Mouse (Mus musculus) kidney, embryonic 16.5 days (tissue): ENCODE results near the gene Nutf2-ps1. TPM values are rescaled to one million over a fixed set of nuclear protein-coding genes. Genes with fewer than 3 reads are reported as not detected.
A peak's percentile ranks its signal among the peaks of the same experiment; 100 is the strongest.
"Not testable (repeated sequence)": the region's sequence is repeated elsewhere in the genome, so short reads cannot be mapped to it uniquely, and the experiment has no call there.

Experiments
- ATAC-seq: fragments of 200-750 bp; cut with Nextera tagmentation; 2 replicates; pipeline ENCODE4 v1.8.0; 2017; ENCODE audit warnings: moderate TSS enrichment; ENCODE audit not compliant: low FRiP score, low TSS enrichment
- H3K27ac ChIP-seq: fragments of 300-500 bp; sonication (generic); 2 replicates; pipeline ENCODE4 v1.5.1; 2014; ENCODE audit warnings: low read length
- H3K27me3 ChIP-seq: fragments of 300-500 bp; sonication (generic); 2 replicates; pipeline ENCODE4 v1.6.1; 2014; ENCODE audit warnings: low read length, control low read depth, mixed read lengths; ENCODE audit not compliant: insufficient read depth
- H3K36me3 ChIP-seq: fragments of 300-500 bp; sonication (generic); 2 replicates; pipeline ENCODE4 v1.6.1; 2014; ENCODE audit warnings: low read length, control low read depth, mixed read lengths; ENCODE audit not compliant: insufficient read depth
- H3K4me1 ChIP-seq: fragments of 300-500 bp; sonication (generic); 2 replicates; pipeline ENCODE4 v1.6.1; 2014; ENCODE audit warnings: low read length, control low read depth, mixed read lengths; ENCODE audit not compliant: insufficient read depth
- H3K4me2 ChIP-seq: fragments of 300-500 bp; sonication (generic); replicated peaks from 2 replicates; pipeline ENCODE4 v1.6.1; 2014; ENCODE audit warnings: low read depth, low read length
- H3K4me3 ChIP-seq: fragments of 300-500 bp; sonication (generic); 2 replicates; pipeline ENCODE4 v1.5.1; 2014; ENCODE audit warnings: mild to moderate bottlenecking, low read length
- H3K9ac ChIP-seq: fragments of 300-500 bp; sonication (generic); replicated peaks from 2 replicates; pipeline ENCODE4 v1.6.1; 2014; ENCODE audit warnings: low read length
- H3K9me3 ChIP-seq: fragments of 300-500 bp; sonication (generic); 2 replicates; pipeline ENCODE4 v1.6.1; 2016; ENCODE audit warnings: low read length, control low read depth
- WGBS: fragments of 180-500 bp; shearing (Covaris S2); extraction: QIAGEN DNeasy Blood & Tissue Kit; methylation state at CpG from one replicate; pipeline ENCODE4 v1.1.7; 2014; 5-methylcytosine and 5-hydroxymethylcytosine counted together
- polyA plus RNA-seq: library from polyadenylated mRNA; unstranded; fragments of >200 nt; fragmentation: Nextera tagmentation; extraction: Ambion mirVana; gene quantifications from 2 replicates; pipeline ENCODE4 v1.2.1, GENCODE M21; 2015

Gene Nutf2-ps1
- polyA plus RNA-seq, 1 experiment from 2014 or later: 395 TPM

- not testable (repeated sequence) for H3K4me2 ChIP-seq, H3K4me3 ChIP-seq, ATAC-seq, H3K36me3 ChIP-seq, H3K9ac ChIP-seq, H3K27me3 ChIP-seq, H3K4me1 ChIP-seq, H3K27ac ChIP-seq
- peaks cover 16% of the 10 kb centered on the region for H3K9me3 ChIP-seq
- WGBS: 83% methylated on average over 8 of the region's 8 CpGs
Measured at GRCm38 (mm10) chr19:53580271-53580670, 8.6 kb downstream of the Nutf2-ps1 start.

DNA sequence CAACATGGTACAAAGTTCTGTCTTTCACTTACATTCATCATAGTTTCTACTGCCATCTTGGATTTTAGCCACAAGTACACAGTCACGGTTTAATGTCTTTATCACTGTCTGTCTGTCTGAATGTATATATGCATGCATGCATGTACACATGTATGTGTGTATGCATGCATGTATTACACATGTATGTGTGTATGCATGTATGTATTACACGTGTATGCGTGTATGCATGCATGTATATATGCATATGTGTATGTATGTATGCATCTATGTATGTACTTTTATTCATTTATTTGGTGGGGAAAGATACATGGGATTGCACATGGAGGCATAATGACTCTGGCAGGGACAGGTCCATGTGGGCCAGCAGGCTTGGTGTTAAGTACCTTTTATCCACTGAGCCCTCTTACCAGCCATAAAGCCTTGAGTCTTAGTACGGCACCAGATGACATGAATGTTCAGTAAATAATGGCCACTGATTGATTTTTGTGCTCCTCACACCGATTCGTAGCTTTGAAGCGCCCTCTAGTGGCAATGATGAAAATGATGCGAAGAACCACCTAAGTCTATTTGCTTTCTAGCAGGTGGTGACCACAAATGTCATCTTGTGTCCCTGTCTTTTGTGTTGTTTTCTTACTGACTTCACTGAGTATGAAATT lies 10.1 kb downstream of the Nutf2-ps1 start:
- no peak overlapping the region for H3K4me2 ChIP-seq
- no peaks in the 10 kb centered on the region for H3K27me3 ChIP-seq
- no peaks in the 10 kb centered on the region for H3K36me3 ChIP-seq
- 12% methylated on average over 8 of the region's 8 CpGs for WGBS
- peak; percentile 42; the same call in 1 of the 2 replicates for ATAC-seq
- no peak overlapping the region for H3K4me3 ChIP-seq
- peaks cover under 1% of the 10 kb centered on the region; the same call in 1 of the 2 replicates for H3K9me3 ChIP-seq
- H3K4me1 ChIP-seq: 0 out of 2 replicates have a peak, but pooled peaks cover 5% of the 10 kb centered on the region
- H3K27ac ChIP-seq: no peak overlapping the region
- no peak overlapping the region for H3K9ac ChIP-seq

- no peak overlapping the region for H3K4me3 ChIP-seq
- no peaks in the 10 kb centered on the region for H3K36me3 ChIP-seq
- H3K4me1 ChIP-seq: 0 out of 2 replicates have a peak, but pooled peaks cover 5% of the 10 kb centered on the region
- H3K9me3 ChIP-seq: no peaks in the 10 kb centered on the region
- H3K27me3 ChIP-seq: no peaks in the 10 kb centered on the region
- H3K27ac ChIP-seq: no peak overlapping the region
- no peak overlapping the region for H3K9ac ChIP-seq
- ATAC-seq: no peak
- WGBS: 45% methylated on average over 11 of the region's 11 CpGs
- H3K4me2 ChIP-seq: no peak overlapping the region
Measured at GRCm38 (mm10) chr19:53577025-53577800, 11.7 kb downstream of the Nutf2-ps1 start.

- no peaks in the 10 kb centered on the region for H3K27me3 ChIP-seq
- H3K9me3 ChIP-seq: no peaks in the 10 kb centered on the region
- H3K9ac ChIP-seq: no peak overlapping the region
- 72% methylated on average over 7 of the region's 7 CpGs for WGBS
- no peak overlapping the region for H3K27ac ChIP-seq
- no peak overlapping the region for H3K4me3 ChIP-seq
- ATAC-seq: no peak
- no peaks in the 10 kb centered on the region for H3K36me3 ChIP-seq
- no peak overlapping the region for H3K4me2 ChIP-seq
- H3K4me1 ChIP-seq: 0 out of 2 replicates have a peak, but pooled peaks cover 5% of the 10 kb centered on the region
Measured at GRCm38 (mm10) chr19:53576061-53576460, 12.8 kb downstream of the Nutf2-ps1 start.

DNA sequence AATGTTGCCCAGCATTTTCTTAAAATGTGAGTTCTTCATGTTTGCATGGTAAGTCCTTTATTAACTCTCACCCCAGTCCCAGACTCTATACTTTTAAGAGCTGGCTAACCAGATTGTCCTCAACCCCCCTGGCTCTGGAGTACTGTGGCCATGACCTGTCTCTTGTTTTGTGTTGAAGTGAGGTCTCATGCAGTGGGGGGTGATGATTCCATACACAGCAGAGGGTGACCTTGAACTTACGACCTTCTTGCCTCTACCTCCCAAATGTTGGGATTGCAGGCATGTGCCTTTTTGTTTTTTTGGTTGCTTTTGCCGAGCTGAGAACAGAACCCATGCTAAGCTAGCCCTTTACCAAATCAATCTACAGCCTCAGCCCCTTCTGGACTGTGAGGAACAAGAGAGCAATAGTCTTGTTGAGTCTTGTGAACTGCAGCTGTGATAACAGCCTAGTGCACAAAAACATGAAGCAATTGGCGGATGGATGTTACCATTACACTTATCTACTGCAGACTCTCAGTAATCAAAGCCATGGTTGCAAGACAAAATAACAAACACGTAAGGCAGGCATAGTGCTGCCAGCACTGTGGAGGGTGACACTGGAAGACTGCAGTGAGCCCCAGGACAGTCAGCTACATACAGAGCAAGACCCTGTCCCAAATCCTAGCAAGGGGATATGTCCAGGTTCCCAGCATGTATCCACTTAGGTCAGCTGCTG lies 13.4 kb downstream of the Nutf2-ps1 start:
- H3K9ac ChIP-seq: no peak overlapping the region
- H3K27me3 ChIP-seq: no peaks in the 10 kb centered on the region
- 0 out of 2 replicates have a peak, but pooled peaks cover 5% of the 10 kb centered on the region for H3K4me1 ChIP-seq
- no peaks in the 10 kb centered on the region for H3K36me3 ChIP-seq
- H3K27ac ChIP-seq: no peak overlapping the region
- 92% methylated on average over 4 of the region's 4 CpGs for WGBS
- ATAC-seq: no peak
- H3K9me3 ChIP-seq: no peaks in the 10 kb centered on the region
- no peak overlapping the region for H3K4me3 ChIP-seq
- no peak overlapping the region for H3K4me2 ChIP-seq

DNA sequence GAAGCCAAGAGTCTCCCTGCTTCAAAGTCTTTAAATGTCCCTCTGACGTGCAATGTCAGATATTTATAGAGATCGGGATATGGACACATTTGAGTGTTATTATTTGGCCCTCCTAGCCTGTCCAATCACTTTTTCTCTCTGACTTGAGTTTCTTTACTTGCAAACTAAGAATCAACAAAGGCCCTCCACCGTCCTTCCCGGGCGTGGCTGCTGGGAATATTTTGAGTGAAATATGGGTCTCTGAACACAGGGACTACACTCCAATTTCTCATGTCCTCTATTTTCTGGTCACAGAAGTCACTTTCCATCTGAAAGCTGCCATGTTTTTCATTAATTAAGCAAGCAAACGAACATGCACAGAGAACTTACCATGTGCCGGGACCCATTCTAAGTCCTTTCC lies 14.3 kb downstream of the Nutf2-ps1 start:
- Histone ChIP-seq H3K36me3 (no peaks in the 10 kb centered on the region), H3K4me3 (no peak overlapping the region)
- ATAC-seq: no peak

GRCm38 (mm10) chr19:53574131-53574530 lies 14.7 kb downstream of the Nutf2-ps1 start:
- WGBS: 64% methylated on average over 8 of the region's 8 CpGs
- H3K4me1 ChIP-seq: 0 out of 2 replicates have a peak, but pooled peaks cover 5% of the 10 kb centered on the region
- H3K9me3 ChIP-seq: no peaks in the 10 kb centered on the region
- H3K4me3 ChIP-seq: no peak overlapping the region
- H3K27ac ChIP-seq: no peak overlapping the region
- H3K36me3 ChIP-seq: no peaks in the 10 kb centered on the region
- ATAC-seq: no peak
- H3K9ac ChIP-seq: no peak overlapping the region
- H3K27me3 ChIP-seq: no peaks in the 10 kb centered on the region
- H3K4me2 ChIP-seq: no peak overlapping the region

More for the DNA sequence above, 14.3 kb downstream of the Nutf2-ps1 start:
- Histone ChIP-seq H3K4me1 (0 out of 2 replicates have a peak, but pooled peaks cover 5% of the 10 kb centered on the region), H3K9me3 (no peaks in the 10 kb centered on the region), H3K4me2 (no peak overlapping the region), H3K9ac (no peak overlapping the region), H3K27ac (no peak overlapping the region), H3K27me3 (no peaks in the 10 kb centered on the region)
- 87% methylated on average over 7 of the region's 7 CpGs for WGBS

GRCm38 (mm10) chr19:53573151-53573550 lies 15.7 kb downstream of the Nutf2-ps1 start:
- Histone ChIP-seq H3K9me3 (no peaks in the 10 kb centered on the region), H3K27ac (no peak overlapping the region), H3K36me3 (no peaks in the 10 kb centered on the region), H3K4me1 (0 out of 2 replicates have a peak, but pooled peaks cover 5% of the 10 kb centered on the region), H3K4me3 (no peak overlapping the region), H3K9ac (no peak overlapping the region), H3K4me2 (no peak overlapping the region), H3K27me3 (no peaks in the 10 kb centered on the region)
- ATAC-seq: no peak
- 89% methylated on average over 3 of the region's 3 CpGs for WGBS

- H3K27me3 ChIP-seq: no peaks in the 10 kb centered on the region
Measured at GRCm38 (mm10) chr19:53572607-53573006, 16.3 kb downstream of the Nutf2-ps1 start.

More at GRCm38 (mm10) chr19:53572607-53573006, 16.3 kb downstream of the Nutf2-ps1 start:
- ATAC-seq: no peak
- no peaks in the 10 kb centered on the region for H3K36me3 ChIP-seq
- H3K9me3 ChIP-seq: no peaks in the 10 kb centered on the region
- 0 out of 2 replicates have a peak, but pooled peaks cover 5% of the 10 kb centered on the region for H3K4me1 ChIP-seq
- H3K27ac ChIP-seq: no peak overlapping the region
- H3K4me2 ChIP-seq: no peak overlapping the region
- 75% methylated on average over 12 of the region's 12 CpGs for WGBS
- no peak overlapping the region for H3K9ac ChIP-seq
- no peak overlapping the region for H3K4me3 ChIP-seq
